8 mouse cellular contexts compared by ENCODE assay signal in genomic region chr6:91679095-91679577, GRCm38 (mm10). TPM values are rescaled to one million over a fixed set of nuclear protein-coding genes. Genes with fewer than 3 reads are reported as not detected.
A peak's percentile ranks its signal among the peaks of the same experiment; 100 is the strongest.
DNase-seq lines count a peak whose midpoint lies in the region; ATAC-seq lines count a peak whose summit lies in the region.

No protein-coding gene starts in this region.

- no peak for DNase-seq in midbrain, embryonic 14.5 days
- no peak for DNase-seq in midbrain, embryonic 11.5 days (ENCODE audit: low spot score, missing footprints)
- DNase-seq in adrenal gland, postnatal 36 days: peak; percentile 44 to 64
- peak; percentile 43 to 60 for DNase-seq in left cerebral cortex, postnatal 25 days (ENCODE audit: low spot score in 2 of 2)
- DNase-seq in naive thymus-derived CD4-positive, alpha-beta T cell, adult 2 months (ENCODE audit: low read depth): peak; percentile 89
- peak; percentile 96 for DNase-seq in thymus, postnatal 25 days

- no peak for ATAC-seq in midbrain, embryonic 14.5 days (ENCODE audit: low FRiP score, low TSS enrichment)
- no peak for ATAC-seq in midbrain, embryonic 11.5 days (ENCODE audit: low FRiP score)
- ATAC-seq in heart, embryonic 11.5 days (replicated peaks; ENCODE audit: insufficient number of reproducible peaks, low FRiP score, low TSS enrichment): no peak
- no peak for ATAC-seq in kidney, embryonic 16.5 days (ENCODE audit: low FRiP score, low TSS enrichment)

- peaks cover 3% of the 10 kb centered on the region; the same call in 1 of the 2 replicates for H3K4me1 ChIP-seq in midbrain, embryonic 14.5 days (ENCODE audit: control insufficient read depth, insufficient read depth, low read length)
- no peaks in the 10 kb centered on the region for H3K4me1 ChIP-seq in midbrain, embryonic 11.5 days (ENCODE audit: control insufficient read depth, insufficient read depth, low read length)
- peaks cover 23% of the 10 kb centered on the region for H3K4me1 ChIP-seq in heart, embryonic 11.5 days (ENCODE audit: control insufficient read depth, insufficient read depth, low read length)
- peaks cover 19% of the 10 kb centered on the region for H3K4me1 ChIP-seq in kidney, embryonic 16.5 days (ENCODE audit: insufficient read depth, low read length)

- no peaks in the 10 kb centered on the region for H3K27me3 ChIP-seq in midbrain, embryonic 14.5 days (ENCODE audit: control insufficient read depth, insufficient read depth, low read length)
- H3K27me3 ChIP-seq in midbrain, embryonic 11.5 days (ENCODE audit: control insufficient read depth, insufficient read depth, low read length): no peaks in the 10 kb centered on the region
- H3K27me3 ChIP-seq in heart, embryonic 11.5 days (ENCODE audit: control insufficient read depth, insufficient read depth, low read length): no peaks in the 10 kb centered on the region
- no peaks in the 10 kb centered on the region for H3K27me3 ChIP-seq in kidney, embryonic 16.5 days (ENCODE audit: insufficient read depth, low read length)

- H3K27ac ChIP-seq in midbrain, embryonic 14.5 days (replicated peaks; ENCODE audit: low read depth, low read length): 0 out of 2 replicates have a peak overlapping the region, but pooled peaks have one; percentile 26
- H3K27ac ChIP-seq in midbrain, embryonic 11.5 days (ENCODE audit: low read depth, low read length): no peak overlapping the region
- H3K27ac ChIP-seq in heart, embryonic 11.5 days (ENCODE audit: low read depth, low read length): 0 out of 2 replicates have a peak overlapping the region, but pooled peaks have one; percentile 17
- H3K27ac ChIP-seq in kidney, embryonic 16.5 days (ENCODE audit: low read length): no peak overlapping the region

- intact Hi-C loops in left cerebral cortex, postnatal 25 days (cut with DNase I): no loop called here

- 76% methylated on average over 10 of the region's 10 CpGs for WGBS in midbrain, embryonic 14.5 days
- WGBS in midbrain, embryonic 11.5 days: 69% methylated on average over 10 of the region's 10 CpGs
- WGBS in heart, embryonic 11.5 days (ENCODE audit: insufficient replicate concordance): 60% methylated on average over 10 of the region's 10 CpGs
- 74% methylated on average over 10 of the region's 10 CpGs for WGBS in kidney, embryonic 16.5 days

- H3K9ac ChIP-seq in midbrain, embryonic 14.5 days (replicated peaks; ENCODE audit: low read length): no peak overlapping the region
- H3K9ac ChIP-seq in midbrain, embryonic 11.5 days (ENCODE audit: low read length): no peak overlapping the region
- 0 out of 2 replicates have a peak overlapping the region, but pooled peaks have one; percentile 3 for H3K9ac ChIP-seq in heart, embryonic 11.5 days (ENCODE audit: low read depth, low read length)
- no peak overlapping the region for H3K9ac ChIP-seq in kidney, embryonic 16.5 days (replicated peaks; ENCODE audit: low read length)

- no peaks in the 10 kb centered on the region for H3K36me3 ChIP-seq in midbrain, embryonic 14.5 days (ENCODE audit: control insufficient read depth, insufficient read depth, low read length)
- no peaks in the 10 kb centered on the region for H3K36me3 ChIP-seq in midbrain, embryonic 11.5 days (ENCODE audit: control insufficient read depth, insufficient read depth, low read length)
- no peaks in the 10 kb centered on the region for H3K36me3 ChIP-seq in heart, embryonic 11.5 days (ENCODE audit: control insufficient read depth, insufficient read depth, low read length)
- H3K36me3 ChIP-seq in kidney, embryonic 16.5 days (ENCODE audit: insufficient read depth, low read length): no peaks in the 10 kb centered on the region

- H3K4me3 ChIP-seq in midbrain, embryonic 14.5 days (replicated peaks; ENCODE audit: low read depth, low read length): no peak overlapping the region
- no peak overlapping the region for H3K4me3 ChIP-seq in midbrain, embryonic 11.5 days (ENCODE audit: low read depth, low read length)
- no peak overlapping the region for H3K4me3 ChIP-seq in heart, embryonic 11.5 days (ENCODE audit: low read depth, low read length)
- H3K4me3 ChIP-seq in kidney, embryonic 16.5 days (ENCODE audit: low read length): no peak overlapping the region

- H3K9me3 ChIP-seq in midbrain, embryonic 14.5 days (ENCODE audit: control insufficient read depth, low read length): no peaks in the 10 kb centered on the region
- H3K9me3 ChIP-seq in midbrain, embryonic 11.5 days (ENCODE audit: control insufficient read depth, low read length): no peaks in the 10 kb centered on the region
- no peaks in the 10 kb centered on the region for H3K9me3 ChIP-seq in heart, embryonic 11.5 days (replicated peaks; ENCODE audit: control insufficient read depth, low read length)
- H3K9me3 ChIP-seq in kidney, embryonic 16.5 days (ENCODE audit: low read length): no peaks in the 10 kb centered on the region

- H3K4me2 ChIP-seq in midbrain, embryonic 14.5 days (ENCODE audit: low read length): no peak overlapping the region
- no peak overlapping the region for H3K4me2 ChIP-seq in midbrain, embryonic 11.5 days
- H3K4me2 ChIP-seq in heart, embryonic 11.5 days: peak overlapping the region; percentile 32; the same call in 1 of the 2 replicates
- no peak overlapping the region for H3K4me2 ChIP-seq in kidney, embryonic 16.5 days (replicated peaks; ENCODE audit: low read depth, low read length)

RNA-seq across cellular contexts. Expression of gene Slc6a6, which starts 4.7 kb away (rescaled TPM):
- polyA plus RNA-seq in midbrain, embryonic 14.5 days (2014; fragmentation: Nextera tagmentation; extraction: Ambion mirVana): 94.1 and 94.3 TPM in 2 replicates
- 43.6 and 45.6 TPM in 2 replicates for polyA plus RNA-seq in midbrain, embryonic 11.5 days (2014; fragmentation: Nextera tagmentation; extraction: Ambion mirVana)
- total RNA-seq in adrenal gland, postnatal 36 days (2021): 100 to 1,000 TPM; 331 to 678 TPM
- polyA plus RNA-seq in heart, embryonic 11.5 days (2014; fragmentation: Nextera tagmentation; extraction: Ambion mirVana): 54.7 and 63.0 TPM in 2 replicates
- total RNA-seq in left cerebral cortex, postnatal 25 days (2021): 100 to 1,000 TPM; 128 to 149 TPM
- 82.9 and 96.3 TPM in 2 replicates for polyA plus RNA-seq in kidney, embryonic 16.5 days (2015; fragmentation: Nextera tagmentation; extraction: Ambion mirVana)

Comparison
In these comparisons a context has a peak if more than half of its experiments do, and no peak if none do; other contexts are left out.
1. H3K27ac ChIP-seq: peak in midbrain, embryonic 14.5 days (single experiment) and heart, embryonic 11.5 days (single experiment); none in midbrain, embryonic 11.5 days (single experiment) and kidney, embryonic 16.5 days (single experiment).
2. DNase-seq: peak in adrenal gland, postnatal 36 days (2 of 2), left cerebral cortex, postnatal 25 days (2 of 2), naive thymus-derived CD4-positive, alpha-beta T cell, adult 2 months (single experiment) and thymus, postnatal 25 days (single experiment); none in midbrain, embryonic 14.5 days (single experiment) and midbrain, embryonic 11.5 days (single experiment).